Comparison of ENCODE assay signal across 13 mouse cellular contexts in genomic region chr13:51295872-51296271, GRCm38 (mm10).
DNase-seq lines count a peak whose midpoint lies in the region; ATAC-seq and TF ChIP-seq lines count a peak whose summit lies in the region.
"Had no signal": no experiment of that assay in that cellular context is flagged by ENCODE, and none has a peak within 500 bp of the region (broad histone marks: within the 10 kb centered on the region; RNA-seq: fewer than 3 reads in every experiment).

No protein-coding gene starts in this region.

- no peak for DNase-seq in heart, postnatal 36 days
- DNase-seq in lung, postnatal 0 days (ENCODE audit: low spot score), result peak; percentile 27
- DNase-seq in lung, postnatal 4 days, result no peak
- peak; percentile 67 for DNase-seq in fibroblast of lung, adult 2 months (ENCODE audit: low read depth)
- DNase-seq in layer of hippocampus, postnatal 14 days (ENCODE audit: low spot score in 2 of 2), result no peak
- DNase-seq in left cerebral cortex, adult 18-20 months (ENCODE audit: low spot score in 2 of 2), result no peak
- DNase-seq: cerebellum, adult 9-10 months; forebrain, postnatal 0 days had no signal

- no peaks in the 10 kb centered on the region for H3K36me3 ChIP-seq in heart, embryonic 12.5 days
- no peaks in the 10 kb centered on the region for H3K36me3 ChIP-seq in lung, postnatal 0 days (ENCODE audit: insufficient read depth, low read length)
- H3K36me3 ChIP-seq: heart, embryonic 15.5 days; kidney, embryonic 15.5 days had no signal

- 44% methylated on average over 3 of the region's 3 CpGs for WGBS in heart, embryonic 12.5 days
- 17% methylated on average over 3 of the region's 3 CpGs for WGBS in lung, postnatal 0 days

- no peak overlapping the region for H3K4me3 ChIP-seq in heart, embryonic 12.5 days
- no peak overlapping the region for H3K4me3 ChIP-seq in lung, postnatal 0 days (ENCODE audit: low read depth, low read length)
- H3K4me3 ChIP-seq: heart, embryonic 15.5 days; kidney, embryonic 15.5 days had no signal

- no peak overlapping the region for H3K27ac ChIP-seq in heart, embryonic 12.5 days (ENCODE audit: poor library complexity, severe bottlenecking)
- H3K27ac ChIP-seq in lung, postnatal 0 days (ENCODE audit: low read length), result no peak overlapping the region
- H3K27ac ChIP-seq: heart, embryonic 15.5 days had no signal

- no peak overlapping the region for H3K4me2 ChIP-seq in heart, embryonic 12.5 days
- H3K4me2 ChIP-seq in lung, postnatal 0 days (replicated peaks; ENCODE audit: low read depth, low read length), result no peak overlapping the region
- H3K4me2 ChIP-seq: heart, embryonic 15.5 days; kidney, embryonic 15.5 days had no signal

- TF ChIP-seq CTCF in lung, postnatal 0 days (IDR thresholded peaks at IDR 0.05), result no peak

- H3K9me3 ChIP-seq in heart, embryonic 12.5 days (replicated peaks), result peaks cover under 1% of the 10 kb centered on the region; the same call in 1 of the 2 replicates
- no peaks in the 10 kb centered on the region for H3K9me3 ChIP-seq in lung, postnatal 0 days (ENCODE audit: low read length)
- H3K9me3 ChIP-seq: heart, embryonic 15.5 days; kidney, embryonic 15.5 days had no signal

- H3K27me3 ChIP-seq in heart, embryonic 12.5 days (replicated peaks), result no peaks in the 10 kb centered on the region
- no peaks in the 10 kb centered on the region for H3K27me3 ChIP-seq in lung, postnatal 0 days (replicated peaks; ENCODE audit: insufficient read depth, low read length)
- H3K27me3 ChIP-seq: heart, embryonic 15.5 days; kidney, embryonic 15.5 days had no signal

- ATAC-seq in heart, embryonic 12.5 days (ENCODE audit: insufficient number of reproducible peaks, low FRiP score), result 0 out of 2 replicates have a peak, but pooled peaks have one; percentile 27
- 0 out of 2 replicates have a peak, but pooled peaks have one; percentile 37 for ATAC-seq in lung, postnatal 0 days
- ATAC-seq: activated CD4-positive, CD25-positive, alpha-beta regulatory T cell, adult 4 months; forebrain, postnatal 0 days; hindbrain, embryonic 16.5 days had no signal

- intact Hi-C loops in heart, postnatal 36 days (cut with DNase I), result no loop called here

- H3K4me1 ChIP-seq in heart, embryonic 12.5 days (replicated peaks), result peaks cover 33% of the 10 kb centered on the region
- H3K4me1 ChIP-seq in lung, postnatal 0 days (ENCODE audit: insufficient read depth, low read depth, low read length), result no peaks in the 10 kb centered on the region

- TF ChIP-seq EP300 in lung, postnatal 0 days (IDR thresholded peaks at IDR 0.05), result no peak

- H3K9ac ChIP-seq in heart, embryonic 12.5 days, result no peak overlapping the region
- H3K9ac ChIP-seq in lung, postnatal 0 days (replicated peaks; ENCODE audit: low read depth), result no peak overlapping the region
- H3K9ac ChIP-seq: forebrain, postnatal 0 days; heart, embryonic 15.5 days; kidney, embryonic 15.5 days had no signal

Comparison
In these comparisons a context has a peak if more than half of its experiments do, and no peak if none do; other contexts are left out.
1. DNase-seq: peak in lung, postnatal 0 days (single experiment) and fibroblast of lung, adult 2 months (single experiment); none in heart, postnatal 36 days (0 of 2), lung, postnatal 4 days (0 of 2), layer of hippocampus, postnatal 14 days (0 of 2) and left cerebral cortex, adult 18-20 months (0 of 2).